Mouse (Mus musculus) heart, postnatal 0 days (tissue): ENCODE results near the gene Senp8.

Experiments used
- CTCF ChIP-seq: IDR thresholded peaks from 2 replicates; pipeline ENCODE4 v1.5.1; 2016; ENCODE audit warnings: antibody characterized with exemption, control low read depth, low read depth
- EP300 ChIP-seq: IDR thresholded peaks from 2 replicates; pipeline ENCODE4 v1.6.1; 2016; ENCODE audit warnings: antibody characterized with exemption, low read depth

- TF ChIP-seq CTCF (peak; percentile 30), EP300 (peak; percentile 60; the same call in 1 of the 2 replicates)
These were observed at the start of gene Senp8, which contains the start of gene Myo9a for GRCm38 (mm10) chr9:59750267-59751065.
